Mouse (Mus musculus): ENCODE results near the gene Nat8l. TPM values are rescaled to one million over a fixed set of nuclear protein-coding genes. Genes with fewer than 3 reads are reported as not detected.

The Nat8l gene
- 0.28 and 1.8 TPM in 2 replicates for polyA plus RNA-seq (2015; fragmentation: Nextera tagmentation; extraction: Ambion mirVana)

GRCm38 (mm10) chr5:33995843-33996693 lies at the start of gene Nat8l:
TSS of gene Nat8l (plus strand) at chr5:33995984.

GRCm38 (mm10) chr5:33983309-33984121 lies 12.3 kb upstream of the Nat8l start, which contains the start of gene Gm1673:
TSS of gene Gm1673 (plus strand) at chr5:33983433.

Other genes with a start within 250 kb of the Nat8l start
- gene Letm1, start 213.2 kb upstream of the Nat8l start, polyA plus RNA-seq (2015; fragmentation: Nextera tagmentation; extraction: Ambion mirVana): 34.0 and 35.0 TPM in 2 replicates
- gene Nsd2, start 175.3 kb upstream of the Nat8l start, polyA plus RNA-seq (2015; fragmentation: Nextera tagmentation; extraction: Ambion mirVana): 10.8 and 11.3 TPM in 2 replicates
- 20.8 and 22.4 TPM in 2 replicates for gene Nelfa, start 59.6 kb upstream of the Nat8l start, polyA plus RNA-seq (2015; fragmentation: Nextera tagmentation; extraction: Ambion mirVana)
- 18.5 and 23.2 TPM in 2 replicates for gene Gm1673, start 12.6 kb upstream of the Nat8l start, polyA plus RNA-seq (2015; fragmentation: Nextera tagmentation; extraction: Ambion mirVana)
- gene Poln, start 173.5 kb downstream of the Nat8l start, polyA plus RNA-seq (2015; fragmentation: Nextera tagmentation; extraction: Ambion mirVana): 3.9 and 7.0 TPM in 2 replicates
- gene Haus3, start 173.5 kb downstream of the Nat8l start, polyA plus RNA-seq (2015; fragmentation: Nextera tagmentation; extraction: Ambion mirVana): 8.8 and 12.1 TPM in 2 replicates
- gene Mxd4, start 191.7 kb downstream of the Nat8l start, polyA plus RNA-seq (2015; fragmentation: Nextera tagmentation; extraction: Ambion mirVana): 23.3 and 24.8 TPM in 2 replicates